Mouse (Mus musculus) spleen, postnatal 14 days (tissue): ENCODE data around the gene Dpt.
A peak's percentile ranks its signal among the peaks of the same experiment; 100 is the strongest.
"Not testable (repeated sequence)": the region's sequence is repeated elsewhere in the genome, so short reads cannot be mapped to it uniquely, and the experiment has no call there.

Source experiments
- DNase-seq, 2 experiments: peaks; one replicate each; pipeline ENCODE4 v3.0.0; 2021 to 2022; ENCODE audit warnings: low spot score in 2 of 2

Gene Dpt

DNA sequence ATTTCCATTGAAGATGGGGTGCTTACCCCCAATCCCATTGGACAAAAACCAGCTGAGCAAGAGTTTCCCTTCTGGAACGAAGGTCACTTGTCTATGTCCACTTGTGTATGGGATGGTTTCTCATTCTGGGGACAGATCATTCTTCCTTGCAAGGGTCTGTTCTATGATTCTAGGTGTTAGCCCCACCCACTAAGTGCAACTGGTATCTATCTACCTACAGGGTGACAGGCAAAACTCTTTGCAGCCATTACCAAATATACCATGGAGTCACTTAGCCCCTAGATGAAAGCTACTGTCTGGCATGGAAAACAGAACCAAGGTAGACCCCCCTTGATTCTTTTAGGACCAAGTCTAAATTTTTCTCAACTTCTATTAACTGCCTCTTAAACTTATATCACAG is 24.9 kb downstream of the Dpt start:
- no peak for DNase-seq

DNA sequence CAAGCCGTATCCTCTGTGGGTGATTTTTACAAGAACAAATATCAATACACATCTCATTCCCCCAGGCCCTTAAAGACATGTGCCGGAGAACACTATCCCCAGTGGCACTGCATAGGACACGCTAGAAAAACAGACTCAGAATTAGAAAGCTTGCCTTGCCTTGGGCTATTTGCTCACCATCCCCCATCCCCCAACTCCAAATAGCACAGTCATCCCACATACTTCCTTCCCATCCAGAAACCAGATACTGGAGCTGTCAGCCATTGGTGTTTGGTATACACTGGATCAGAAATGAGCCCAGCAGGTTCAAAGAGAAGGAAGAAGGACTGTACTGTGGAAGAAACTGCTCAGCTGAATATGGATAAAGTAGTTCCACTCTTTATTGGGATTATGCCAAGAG is 25.4 kb downstream of the Dpt start:
- DNase-seq = no peak

DNA sequence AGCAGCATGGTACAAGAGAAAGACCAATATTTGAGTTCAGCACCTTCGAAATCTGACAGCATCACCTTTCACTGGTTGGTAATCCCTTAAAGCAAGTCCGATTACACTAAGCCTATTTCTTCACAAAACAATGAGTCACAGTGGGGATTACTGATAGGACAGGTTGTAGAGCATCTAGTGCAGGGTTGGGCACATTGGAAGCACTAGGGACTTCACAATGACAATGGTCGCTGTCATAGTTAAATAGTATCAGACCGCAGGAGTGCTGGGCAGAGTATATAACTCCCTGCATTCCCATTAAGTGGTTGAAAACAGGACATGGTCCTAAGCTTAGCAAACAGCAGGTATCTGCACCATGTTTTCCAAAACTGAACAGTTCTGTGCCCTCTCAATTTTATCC is 25.8 kb downstream of the Dpt start:
- no peak for DNase-seq

DNA sequence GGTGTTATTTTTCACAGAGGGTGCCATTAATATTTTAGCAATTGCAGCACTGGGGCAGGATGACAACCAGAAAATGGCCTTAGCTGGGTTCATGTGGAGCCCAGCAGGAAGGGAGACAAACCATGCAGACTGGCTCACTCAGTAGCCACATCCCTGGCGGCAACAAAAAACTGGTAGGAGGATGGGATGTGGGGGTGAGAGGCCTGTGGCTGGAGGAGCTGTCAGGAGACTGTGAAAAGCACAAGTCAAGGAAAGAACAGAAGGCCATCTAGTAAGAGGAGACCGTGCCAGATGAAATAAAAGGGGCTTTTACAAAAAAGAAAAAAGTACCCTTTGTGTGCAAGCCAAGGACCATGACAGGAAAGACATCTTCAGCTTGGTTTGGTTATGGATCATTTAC is 28.5 kb downstream of the Dpt start:
- DNase-seq = no peak

DNA sequence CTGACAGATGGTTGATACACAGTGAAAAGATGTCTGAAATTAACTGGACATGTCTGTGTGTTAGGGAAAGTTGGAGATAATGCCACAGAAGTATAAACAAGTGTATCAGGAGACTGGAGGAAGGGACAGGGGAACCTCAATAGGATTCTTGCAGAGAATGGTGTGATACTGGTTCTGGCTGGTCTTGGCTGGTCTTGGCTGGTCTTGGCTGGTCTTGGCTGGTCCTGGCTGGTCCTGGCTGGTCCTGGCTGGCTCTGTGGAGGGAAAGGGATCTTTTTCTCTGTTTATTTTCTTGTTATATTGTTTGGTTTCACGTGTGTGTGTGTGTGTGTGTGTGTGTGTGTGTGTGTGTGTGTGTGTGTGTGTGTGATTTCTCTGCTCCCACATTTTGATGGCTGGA is 33.4 kb downstream of the Dpt start:
- DNase-seq = no peak

DNA sequence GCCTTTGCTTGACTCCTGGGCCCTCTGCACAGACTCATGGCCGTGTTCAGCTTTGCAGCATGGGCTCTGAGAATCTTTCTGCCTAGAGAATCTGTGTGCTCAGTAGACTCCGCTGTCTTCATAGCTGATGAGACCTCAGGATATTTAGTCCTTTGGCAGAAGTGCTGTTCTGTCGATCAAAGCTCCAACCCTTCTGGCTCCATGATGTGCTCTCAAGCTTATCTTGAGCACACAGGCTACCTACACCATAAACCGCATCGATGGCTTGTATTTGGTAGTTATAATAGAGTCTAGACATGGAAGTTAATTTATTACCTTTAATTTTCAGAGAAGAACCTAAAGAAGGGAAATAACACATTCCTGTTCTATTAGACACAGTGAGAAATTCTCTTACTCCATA is 36.0 kb downstream of the Dpt start:
- no peak for DNase-seq

DNA sequence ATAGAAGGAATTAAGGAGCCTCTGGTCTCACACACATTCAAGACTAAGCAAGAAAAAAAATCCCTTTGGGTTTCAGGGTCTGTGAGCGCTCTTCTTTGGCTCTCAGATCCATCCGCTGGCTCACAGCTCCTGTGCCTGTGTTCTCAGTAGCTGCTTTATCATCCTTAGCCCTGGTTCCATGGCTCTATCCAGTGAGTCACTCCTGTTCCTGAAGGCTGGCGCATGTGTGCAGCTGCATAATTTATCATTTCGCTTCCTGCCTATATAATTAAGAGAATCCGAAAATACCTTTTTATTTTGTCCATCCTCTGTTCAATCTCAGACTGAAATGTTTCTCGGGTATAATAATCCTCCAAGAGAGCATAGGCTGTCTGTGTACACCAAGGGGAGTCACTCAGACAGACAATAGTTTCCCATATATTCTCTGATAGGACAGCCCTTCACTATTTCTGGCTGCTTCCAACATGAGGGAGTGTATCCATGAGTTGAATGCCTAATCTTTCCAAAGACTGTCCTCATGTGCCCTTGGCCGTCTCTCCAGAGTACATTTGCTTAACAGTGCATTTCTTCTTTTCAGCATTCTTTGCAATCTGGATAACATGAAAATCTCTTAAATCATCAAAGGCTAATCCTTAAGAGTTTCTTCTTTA is 52.3 kb downstream of the Dpt start:
- no peak for DNase-seq

DNA sequence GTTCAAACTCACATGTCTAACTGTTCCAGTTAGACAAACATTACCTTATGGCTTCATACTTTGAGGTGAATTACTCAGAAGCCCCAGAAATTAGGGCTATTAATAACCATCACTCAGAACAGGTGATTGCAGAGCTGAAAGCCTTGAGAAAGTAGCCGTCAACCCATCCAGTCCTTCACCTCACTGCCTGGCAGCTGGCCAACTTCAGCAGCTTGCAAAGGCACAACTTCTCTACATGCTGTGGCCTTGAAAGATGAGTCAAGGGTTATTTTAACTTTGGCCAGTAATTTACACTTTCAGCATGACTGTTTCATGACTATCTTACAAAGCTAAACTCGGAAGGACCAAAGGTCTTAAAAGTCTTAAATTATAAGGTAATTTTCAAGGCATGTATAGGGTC is 59.3 kb downstream of the Dpt start:
- DNase-seq = not testable (repeated sequence)

DNA sequence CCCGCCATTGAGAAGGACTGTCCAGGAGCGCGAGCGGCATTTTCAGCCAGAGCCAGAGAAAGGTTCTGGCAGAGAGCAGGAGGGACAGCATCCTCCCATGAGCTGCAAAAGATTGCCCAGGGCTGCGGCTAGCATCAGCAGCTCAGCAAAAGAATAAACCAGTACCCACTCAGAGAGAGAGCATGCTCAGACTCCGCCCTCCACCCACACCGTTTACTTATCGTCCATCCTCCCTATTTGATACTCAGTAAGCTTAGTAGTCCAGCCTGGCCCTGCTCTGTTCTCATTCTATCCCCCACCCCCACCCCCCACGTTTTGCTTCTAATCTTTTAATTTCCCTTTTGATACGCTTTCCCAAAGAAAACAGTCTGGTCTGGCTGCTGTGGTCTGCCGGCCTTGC is 63.5 kb downstream of the Dpt start:
- DNase-seq = no peak

DNA sequence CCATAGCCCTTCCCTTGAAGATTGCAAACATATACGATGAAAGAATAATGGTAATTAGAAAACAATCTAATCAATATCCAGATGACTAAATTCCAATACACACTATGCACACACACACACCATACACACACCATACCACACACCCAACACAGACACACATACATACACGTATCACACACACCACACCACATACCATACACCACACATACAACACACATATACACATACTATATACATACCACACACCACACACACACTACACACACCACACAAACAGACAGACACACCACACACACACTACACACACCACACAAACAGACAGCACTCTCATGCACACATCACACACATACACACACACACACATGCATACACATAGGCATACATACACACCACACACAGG is 64.3 kb downstream of the Dpt start:
- DNase-seq = no peak

DNA sequence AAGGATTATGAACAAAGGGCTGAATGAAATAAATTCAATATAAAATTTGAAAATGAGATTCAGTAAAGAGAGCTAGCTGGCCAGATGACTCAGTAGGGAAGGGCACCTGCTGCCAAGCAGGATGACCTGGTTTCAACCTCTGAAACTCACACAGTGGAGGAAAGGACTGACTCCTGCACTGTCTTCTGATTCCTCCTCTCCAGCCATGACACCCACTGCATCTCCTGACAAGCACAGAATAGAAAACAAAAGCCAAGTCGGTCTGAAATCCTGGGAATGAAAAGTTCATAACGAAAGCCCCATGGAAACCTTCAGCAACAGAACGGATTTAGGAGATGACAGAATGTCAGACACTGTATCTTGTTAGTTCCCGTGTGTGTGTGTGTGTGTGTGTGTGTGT is 65.1 kb downstream of the Dpt start:
- no peak for DNase-seq

DNA sequence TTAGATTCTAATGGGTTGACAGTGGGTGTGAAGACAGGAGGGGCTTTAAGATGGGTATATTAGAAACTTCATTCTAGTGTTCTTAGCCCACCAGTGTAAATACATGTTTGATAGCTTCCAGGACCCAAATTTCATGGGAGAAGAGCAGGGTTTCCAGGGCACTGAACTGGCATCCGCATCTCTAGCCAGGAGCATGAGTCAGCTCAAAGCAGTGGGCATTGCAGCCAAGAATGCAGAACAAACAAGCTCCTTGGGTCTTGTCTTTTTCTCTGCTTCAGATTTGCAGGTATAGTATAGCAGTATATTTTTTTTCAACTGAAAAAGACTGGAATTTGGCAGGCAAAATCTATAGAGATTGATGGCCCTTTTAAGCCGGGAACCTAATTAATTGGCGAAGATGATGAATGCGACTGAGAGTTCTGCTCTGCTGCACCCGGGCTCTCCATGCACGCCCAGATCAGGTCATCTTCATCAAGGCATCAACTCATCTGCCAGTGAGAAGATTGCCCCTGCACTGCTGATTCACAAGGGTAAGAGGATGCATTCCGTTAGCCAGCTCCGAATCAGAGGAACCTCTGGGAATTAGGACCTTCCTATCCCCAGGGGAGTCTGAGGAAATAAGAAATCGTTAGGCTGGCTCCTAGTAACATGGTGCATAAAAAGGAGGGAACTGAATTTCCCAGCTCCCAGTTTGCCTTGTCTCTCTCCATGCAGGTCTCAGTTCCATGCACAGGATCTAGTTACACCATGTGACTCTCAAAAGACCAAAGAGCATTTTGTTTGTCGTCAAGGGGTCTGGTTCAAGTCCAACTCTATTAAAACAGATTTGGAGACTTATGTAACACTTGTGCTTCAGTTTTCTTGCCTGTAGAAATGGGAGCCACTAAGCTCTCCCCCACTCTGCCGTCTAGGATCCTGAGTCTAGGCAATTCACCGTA is 66.8 kb downstream of the Dpt start:
- no peak for DNase-seq

DNA sequence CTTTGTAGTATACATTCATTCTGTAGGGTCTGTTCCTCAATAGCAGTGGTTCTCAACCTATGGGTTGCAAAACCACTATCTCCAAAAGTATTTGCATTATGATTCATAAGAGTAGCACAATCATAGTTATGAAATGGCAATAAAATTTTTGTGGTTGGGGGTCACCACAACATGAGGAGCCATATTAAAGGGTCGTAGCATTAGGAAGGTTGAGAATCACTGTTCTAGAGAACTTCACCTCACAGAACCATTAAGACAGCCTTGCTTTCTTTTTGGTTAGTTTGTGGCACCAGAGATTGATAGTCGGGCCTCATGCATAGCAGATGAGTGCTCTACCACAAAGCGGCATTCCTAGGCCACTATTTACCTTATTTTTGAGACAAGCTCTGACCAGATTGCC is 68.2 kb downstream of the Dpt start:
- DNase-seq = no peak

DNA sequence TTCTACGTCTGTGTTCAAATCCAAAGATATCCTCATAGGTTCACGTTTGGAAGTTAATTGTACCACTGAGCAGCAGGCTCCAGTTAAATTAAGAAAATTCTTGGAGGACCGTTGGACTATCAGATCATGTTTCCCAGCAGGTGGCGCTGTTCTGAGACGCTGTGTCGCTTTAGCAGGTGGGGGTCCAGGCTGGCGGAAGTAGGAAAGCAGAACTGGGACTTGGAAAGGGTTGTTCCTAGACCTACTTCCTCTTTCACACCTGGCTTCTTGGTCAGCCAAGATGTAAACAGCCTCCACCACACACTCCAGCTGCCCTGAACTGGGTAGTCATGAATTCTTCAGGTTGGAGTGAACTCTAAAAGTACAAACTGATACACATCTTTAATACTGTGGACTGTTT is 74.2 kb downstream of the Dpt start:
- peak; percentile 35 to 66 for DNase-seq
